Mouse (Mus musculus) small intestine, adult 2 months (tissue): ENCODE measurements around the gene Coro2b.
"Not testable (repeated sequence)": the region's sequence is repeated elsewhere in the genome, so short reads cannot be mapped to it uniquely, and the experiment has no call there.

Source experiments
- CTCF ChIP-seq: fragments of 200-500 bp; IDR thresholded peaks from 2 replicates; pipeline ENCODE4 v1.5.1; 2012; ENCODE audit warnings: low read depth, mild to moderate bottlenecking, control low read depth, inconsistent platforms, low read length, moderate library complexity, mixed read lengths; ENCODE audit not compliant: insufficient replicate concordance, insufficient read length; ENCODE audit errors: extremely low read depth
- POLR2A ChIP-seq: fragments of 200-500 bp; IDR thresholded peaks from 2 replicates; pipeline ENCODE4 v1.6.1; 2012; ENCODE audit warnings: low read depth, mild to moderate bottlenecking, control low read depth, inconsistent platforms, low read length, moderate library complexity

GRCm38 (mm10) chr9:62447337-62447736 is 89.5 kb downstream of the Coro2b start:
- not testable (repeated sequence) for TF ChIP-seq POLR2A, CTCF
